Mouse (Mus musculus): ENCODE data around the gene Cd200. TPM values are rescaled to one million over a fixed set of nuclear protein-coding genes. Genes with fewer than 3 reads are reported as not detected.

Gene Cd200
- total RNA-seq, 2 experiments from 2014 or later, result 83.8 to 94.1 TPM

DNA sequence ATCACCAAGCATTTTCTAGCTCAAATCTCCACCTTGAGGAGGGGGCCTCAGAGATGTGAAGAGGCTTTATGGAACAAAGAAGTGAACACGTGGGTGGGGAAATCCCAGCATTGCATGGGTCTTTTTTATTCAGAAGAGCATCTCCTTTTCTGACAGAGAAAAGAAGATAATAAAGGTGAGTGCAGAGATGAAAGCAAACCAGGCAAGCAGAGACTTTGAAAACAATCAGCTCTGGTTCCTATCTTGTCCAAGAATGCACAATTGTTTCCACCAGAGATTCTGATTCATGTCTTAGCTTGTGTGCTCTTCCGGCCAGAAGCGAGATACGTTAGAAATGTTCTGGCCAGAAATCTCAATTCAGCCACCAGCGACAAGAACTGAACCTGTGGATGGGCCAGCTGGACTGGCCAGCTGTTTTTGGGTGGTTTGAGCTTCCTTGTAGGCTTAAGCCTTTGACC, 61.9 kb downstream of the Cd200 start:
- intact Hi-C loops (cut with DNase I), result loop anchor here (2.0 kb wide), 1 partner anchor 30 kb away; no protein-coding TSS in a partner anchor

DNA sequence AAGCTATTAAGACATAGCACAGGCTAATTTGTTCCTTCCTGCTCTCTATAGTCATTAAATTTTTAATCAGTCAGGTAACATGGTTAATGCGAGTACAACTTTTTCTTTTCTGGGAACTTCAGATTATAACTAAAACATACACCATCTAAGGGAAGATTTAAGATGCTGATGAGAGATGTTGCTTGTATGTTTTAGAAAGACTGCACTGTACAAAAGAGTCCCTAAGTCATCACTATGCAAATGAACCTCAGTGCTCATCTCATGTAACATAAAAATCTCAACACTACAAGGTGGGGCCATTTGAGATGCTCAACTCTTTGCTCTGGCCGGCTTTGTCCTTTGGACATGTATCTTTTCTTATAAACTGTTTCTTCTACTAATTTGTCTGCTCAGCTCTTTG, 62.5 kb downstream of the Cd200 start:
- no peak for DNase-seq
- intact Hi-C loops (cut with DNase I), result loop anchor here (2.0 kb wide), 1 partner anchor 30 kb away; no protein-coding TSS in a partner anchor

More for the DNA sequence above, 61.9 kb downstream of the Cd200 start:
- no peak for DNase-seq

DNA sequence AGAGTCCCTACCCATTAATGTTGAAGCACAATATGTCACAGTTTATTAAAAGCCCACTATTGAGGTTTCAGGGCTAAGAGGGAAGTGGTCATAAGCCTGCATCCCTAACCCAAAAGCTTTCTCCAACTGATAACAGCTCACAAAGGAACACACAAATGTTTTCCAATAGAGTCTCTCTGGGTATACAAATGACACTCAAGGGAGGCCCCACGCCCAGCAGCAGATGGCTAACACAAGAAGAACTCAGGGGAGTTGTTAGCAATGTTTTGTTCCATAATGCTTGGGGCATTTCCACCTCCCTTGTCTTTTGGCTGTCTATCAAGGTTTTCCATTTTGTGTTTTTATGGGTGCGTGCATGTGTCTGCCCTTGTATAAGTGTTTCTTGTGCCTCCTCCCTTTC, 64.0 kb downstream of the Cd200 start:
- no peak for DNase-seq
- intact Hi-C loops (cut with DNase I), result loop anchor here (5.0 kb wide), 1 partner anchor 148 kb away; no protein-coding TSS in a partner anchor

DNA sequence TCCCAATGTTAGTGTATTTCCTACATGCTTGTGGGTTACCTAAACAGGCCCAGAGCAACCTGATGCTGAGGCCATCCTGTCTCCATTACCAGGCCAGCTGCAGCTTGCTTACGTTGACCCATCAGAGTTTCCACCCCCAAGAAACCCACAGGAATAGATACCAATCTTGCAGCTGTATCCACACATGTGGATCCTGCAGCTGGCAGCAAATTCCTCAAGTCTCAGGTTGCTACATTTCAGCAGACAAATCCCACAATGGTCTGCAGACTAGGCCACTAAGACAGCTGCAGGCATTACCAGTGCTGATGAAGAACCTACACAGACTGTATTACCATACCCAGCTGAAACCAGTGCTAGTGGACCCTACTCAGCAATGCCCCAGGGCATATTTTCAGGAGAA, 72.4 kb downstream of the Cd200 start:
- DNase-seq, result no peak
- intact Hi-C loops (cut with DNase I), result no loop called here

DNA sequence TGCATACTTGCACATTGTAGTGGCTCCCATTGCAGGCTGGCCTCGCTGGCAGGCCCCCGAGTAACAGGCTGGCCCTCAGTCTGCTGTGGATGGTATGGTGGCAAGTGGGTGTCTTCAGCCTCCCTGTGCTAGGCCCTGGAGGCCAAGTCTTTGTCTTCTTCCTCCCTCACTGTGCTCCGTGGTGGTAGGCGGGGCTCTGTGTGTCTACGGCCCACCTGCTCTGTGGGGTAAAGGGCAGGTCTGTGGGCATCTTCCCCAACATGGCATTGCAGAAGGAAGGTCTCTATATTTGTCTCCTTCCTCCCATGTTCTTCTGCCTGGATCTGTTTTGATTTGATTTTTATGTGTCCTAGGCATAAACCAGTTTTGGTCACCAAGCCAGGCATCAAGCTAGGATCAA, 74.0 kb downstream of the Cd200 start:
- no peak for DNase-seq
- intact Hi-C loops (cut with DNase I), result no loop called here

DNA sequence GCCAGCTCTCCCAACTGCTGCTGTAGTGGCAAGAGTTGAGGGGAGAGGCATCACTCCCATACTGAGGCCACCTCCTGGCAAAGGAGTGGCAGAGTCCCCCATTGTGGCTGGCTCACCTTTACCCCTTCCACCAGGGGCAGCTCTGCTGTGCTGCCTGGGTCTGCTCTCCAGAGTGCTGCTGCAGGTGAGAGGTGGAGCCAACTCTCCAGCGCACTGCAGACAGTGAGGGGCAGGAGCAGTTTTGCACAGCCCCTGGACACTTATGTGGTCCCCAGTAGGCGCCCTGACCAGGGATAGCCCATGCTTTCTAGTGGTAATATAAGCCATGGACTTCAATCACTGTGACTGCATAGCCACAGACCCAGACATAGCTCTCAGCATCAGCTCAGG, 74.5 kb downstream of the Cd200 start:
- DNase-seq, result no peak
- intact Hi-C loops (cut with DNase I), result no loop called here

DNA sequence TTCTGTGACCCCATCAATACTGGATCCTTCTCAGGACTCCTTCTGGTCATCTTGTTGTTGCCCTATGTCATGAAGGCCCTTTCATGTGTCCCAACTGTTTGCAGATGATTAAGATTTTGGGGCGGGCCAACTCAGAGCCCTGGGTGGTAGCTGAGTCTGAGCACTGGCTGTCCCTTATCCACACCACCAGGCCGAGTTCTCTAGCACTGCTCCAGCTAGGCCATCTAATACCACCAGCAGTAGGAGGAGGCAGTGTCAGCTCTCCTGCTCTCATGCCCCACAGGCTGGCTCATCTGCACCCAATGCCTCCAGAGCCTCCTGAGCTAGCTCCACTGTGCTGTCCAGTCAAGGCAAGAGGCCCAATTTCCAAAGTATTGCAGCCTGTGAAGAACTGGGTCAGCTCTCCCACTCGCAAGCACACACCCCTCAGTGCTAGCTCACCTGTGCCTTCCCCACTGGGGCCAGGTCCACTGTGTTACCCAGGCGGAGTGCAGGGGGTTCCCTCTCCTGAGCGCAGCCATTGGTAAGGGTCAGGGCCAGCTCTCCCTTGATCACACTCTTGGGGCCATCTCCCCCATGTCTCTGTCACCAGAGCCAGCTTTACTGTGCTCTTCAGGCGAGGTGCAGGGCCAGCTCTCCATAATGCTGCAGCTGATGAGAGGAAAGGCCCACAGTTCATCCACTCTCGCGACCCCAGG, 75.0 kb downstream of the Cd200 start:
- no peak for DNase-seq
- intact Hi-C loops (cut with DNase I), result no loop called here

DNA sequence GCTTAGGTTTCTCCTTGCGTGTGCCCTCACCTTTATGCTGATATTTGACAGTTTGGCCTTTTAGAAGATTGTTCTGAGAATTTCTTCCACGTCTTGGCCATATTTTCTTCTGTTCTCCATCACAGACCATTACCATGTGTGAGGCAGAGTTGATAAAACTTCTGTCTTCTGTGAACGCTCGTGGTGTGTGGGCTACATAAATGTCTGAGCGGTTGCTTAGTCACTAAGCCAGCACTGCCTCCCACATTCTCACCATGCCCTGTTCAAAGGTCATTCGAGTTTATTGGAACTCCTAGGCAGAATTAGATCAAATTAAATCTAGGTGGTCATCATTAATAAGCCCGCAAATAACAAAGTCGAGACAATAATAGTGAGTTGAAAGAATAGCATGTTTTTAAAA, 76.3 kb downstream of the Cd200 start:
- no peak for DNase-seq
- intact Hi-C loops (cut with DNase I), result no loop called here

Other genes with a start within 250 kb of the Cd200 start
- under 1 TPM; 0.32 to 0.79 TPM for gene Btla, start 184.7 kb downstream of the Cd200 start, total RNA-seq (2021)
- gene Gm609, start 83.9 kb upstream of the Cd200 start, total RNA-seq (2021), result not detected
- not detected for gene Gm17783, start 123.0 kb upstream of the Cd200 start, total RNA-seq (2021)
- not detected for gene Slc9c1, start 126.3 kb upstream of the Cd200 start, total RNA-seq (2021)
- under 1 TPM; 0.10 to 0.14 TPM for gene Gcsam, start 201.3 kb upstream of the Cd200 start, total RNA-seq (2021)
- gene BC016579, start 245.0 kb upstream of the Cd200 start, total RNA-seq (2021), result not detected

Data from heart, postnatal 10 days (tissue).